Mouse (Mus musculus) erythroblast, embryonic 14.5 days (primary cell): ENCODE results near the gene Spg11. TPM values are rescaled to one million over a fixed set of nuclear protein-coding genes. Genes with fewer than 3 reads are reported as not detected.

Experiments used
- H3K27me3 ChIP-seq: 2 replicates; pipeline ENCODE4 v1.6.1; 2012; ENCODE audit warnings: inconsistent platforms; ENCODE audit not compliant: control insufficient read depth
- H3K36me3 ChIP-seq: 2 replicates; pipeline ENCODE4 v1.6.1; 2012; ENCODE audit warnings: mild to moderate bottlenecking, inconsistent platforms; ENCODE audit not compliant: control insufficient read depth
- H3K4me1 ChIP-seq: 2 replicates; pipeline ENCODE4 v1.6.1; 2012; ENCODE audit warnings: inconsistent platforms; ENCODE audit not compliant: control insufficient read depth
- H3K4me3 ChIP-seq: replicated peaks from 2 replicates; pipeline ENCODE3; 2012; ENCODE audit warnings: moderate library complexity, mild to moderate bottlenecking, inconsistent platforms
- H3K9me3 ChIP-seq: 2 replicates; pipeline ENCODE4 v1.6.1; 2012; ENCODE audit warnings: low read length, inconsistent platforms, mixed read lengths; ENCODE audit not compliant: control insufficient read depth
- GATA1 ChIP-seq: IDR thresholded peaks from 2 replicates; pipeline ENCODE4 v1.6.1; 2012; ENCODE audit warnings: low read length, inconsistent platforms, mixed read lengths
- TAL1 ChIP-seq: IDR thresholded peaks from 3 replicates; pipeline ENCODE4 v1.6.1; 2012; ENCODE audit warnings: low read length, inconsistent platforms, mixed read lengths
- polyA plus RNA-seq: library from polyadenylated mRNA; stranded (reverse); fragments of >175 nt; gene quantifications from 2 replicates; pipeline ENCODE4 v1.2.3, GENCODE M21; 2012

Gene Spg11
- polyA plus RNA-seq, 1 experiment: 0.06 TPM

DNA sequence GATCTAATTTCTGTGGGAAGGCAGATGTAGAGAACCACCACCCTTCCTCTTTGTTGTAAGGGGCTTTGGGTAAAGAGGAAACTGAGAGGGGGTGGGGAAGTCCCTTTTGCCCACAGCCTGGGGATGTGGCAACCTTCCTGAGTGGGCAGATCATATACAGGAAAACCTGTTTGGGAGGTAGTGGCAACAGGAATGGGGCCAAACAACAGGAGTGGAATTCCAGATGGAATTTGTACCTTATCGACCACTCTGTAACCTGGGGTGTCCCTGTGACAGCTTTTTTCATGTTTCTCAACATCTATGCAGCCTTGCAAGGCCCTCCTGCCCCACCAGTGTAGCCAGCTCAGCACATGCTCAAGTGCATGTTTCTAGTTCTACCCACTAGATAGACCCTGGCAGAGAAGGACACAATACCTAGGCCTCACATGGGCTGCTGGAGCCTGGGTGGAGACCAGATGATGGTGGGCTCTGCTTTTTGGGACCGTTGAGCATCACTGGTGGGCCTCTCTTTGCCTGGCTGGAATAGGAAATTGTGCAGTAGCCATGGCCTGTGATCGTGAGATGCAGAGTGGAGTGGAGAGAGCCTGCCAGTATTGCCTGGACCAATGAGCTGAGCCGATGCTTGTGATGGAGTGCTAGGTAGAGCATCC is 38.0 kb upstream of the Spg11 start:
- Histone ChIP-seq H3K4me3 (no peak overlapping the region), H3K36me3 (peaks cover 37% of the 10 kb centered on the region), H3K27me3 (no peaks in the 10 kb centered on the region), H3K9me3 (no peaks in the 10 kb centered on the region), H3K4me1 (peaks cover 2% of the 10 kb centered on the region)
- no peak for TF ChIP-seq GATA1
- no peak for TF ChIP-seq TAL1

- peaks cover 3% of the 10 kb centered on the region for H3K4me1 ChIP-seq
- TF ChIP-seq TAL1 (no peak), GATA1 (no peak)
- H3K9me3 ChIP-seq: no peaks in the 10 kb centered on the region
- H3K36me3 ChIP-seq: peaks cover 44% of the 10 kb centered on the region
- H3K27me3 ChIP-seq: no peaks in the 10 kb centered on the region
- H3K4me3 ChIP-seq: no peak overlapping the region
Measured at GRCm38 (mm10) chr2:122155292-122155691, 37.1 kb upstream of the Spg11 start.

DNA sequence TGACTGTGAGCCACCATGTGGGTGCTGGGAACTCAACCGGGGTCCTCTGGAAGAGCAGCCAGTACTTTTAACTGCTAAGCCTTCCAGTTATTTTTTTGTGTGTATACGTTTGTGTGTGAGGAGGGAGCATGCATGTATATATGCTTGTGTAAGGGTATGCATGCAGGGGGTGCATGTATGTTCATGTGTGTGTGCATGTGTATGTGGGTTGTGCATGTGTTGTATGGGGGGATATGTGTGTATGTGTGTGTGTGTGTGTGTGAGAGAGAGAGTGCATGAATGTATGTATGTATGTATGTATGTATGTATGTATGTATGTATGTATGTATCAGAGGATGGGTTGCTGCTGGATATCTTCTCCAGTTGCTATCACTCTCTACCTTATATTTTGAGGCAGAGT is 36.3 kb upstream of the Spg11 start:
- no peak overlapping the region for H3K4me3 ChIP-seq
- TF ChIP-seq GATA1: no peak
- no peak for TF ChIP-seq TAL1
- H3K36me3 ChIP-seq: peaks cover 48% of the 10 kb centered on the region
- no peaks in the 10 kb centered on the region for H3K27me3 ChIP-seq
- no peaks in the 10 kb centered on the region for H3K9me3 ChIP-seq
- peaks cover 8% of the 10 kb centered on the region for H3K4me1 ChIP-seq

DNA sequence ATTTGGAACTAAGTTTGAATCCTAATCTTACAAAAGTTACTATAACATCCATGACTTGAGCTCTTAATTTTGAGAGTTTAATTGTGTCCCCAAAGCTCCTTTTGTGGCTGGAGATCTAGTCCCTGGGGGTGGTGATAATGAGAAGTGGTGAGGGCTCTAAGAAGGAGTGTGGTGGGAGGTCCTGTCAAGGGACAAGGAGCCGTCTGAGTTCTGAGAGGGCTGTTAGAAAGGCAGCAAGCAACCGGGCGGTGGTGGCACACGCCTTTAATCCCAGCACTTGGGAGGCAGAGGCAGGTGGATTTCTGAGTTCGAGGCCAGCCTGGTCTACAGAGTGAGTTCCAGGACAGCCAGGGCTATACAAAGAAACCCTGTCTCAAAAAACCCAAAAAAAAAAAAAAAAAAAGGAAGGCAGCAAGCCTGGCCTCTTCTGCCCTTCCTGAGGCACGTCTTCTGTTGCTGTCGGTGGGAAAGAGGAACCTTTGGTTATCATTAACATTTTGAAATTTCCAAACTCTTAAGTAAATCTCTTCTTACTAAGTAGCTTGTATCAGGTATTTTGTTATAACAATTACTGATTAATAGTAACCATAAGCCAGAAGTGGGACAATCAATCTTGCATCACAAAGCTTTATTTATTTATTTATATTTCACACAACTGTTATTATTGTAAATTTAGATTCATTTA is 35.6 kb upstream of the Spg11 start:
- H3K4me1 ChIP-seq: peaks cover 12% of the 10 kb centered on the region
- no peaks in the 10 kb centered on the region for H3K9me3 ChIP-seq
- H3K4me3 ChIP-seq: no peak overlapping the region
- H3K27me3 ChIP-seq: no peaks in the 10 kb centered on the region
- H3K36me3 ChIP-seq: peaks cover 48% of the 10 kb centered on the region
- TF ChIP-seq TAL1: no peak
- TF ChIP-seq GATA1: no peak

DNA sequence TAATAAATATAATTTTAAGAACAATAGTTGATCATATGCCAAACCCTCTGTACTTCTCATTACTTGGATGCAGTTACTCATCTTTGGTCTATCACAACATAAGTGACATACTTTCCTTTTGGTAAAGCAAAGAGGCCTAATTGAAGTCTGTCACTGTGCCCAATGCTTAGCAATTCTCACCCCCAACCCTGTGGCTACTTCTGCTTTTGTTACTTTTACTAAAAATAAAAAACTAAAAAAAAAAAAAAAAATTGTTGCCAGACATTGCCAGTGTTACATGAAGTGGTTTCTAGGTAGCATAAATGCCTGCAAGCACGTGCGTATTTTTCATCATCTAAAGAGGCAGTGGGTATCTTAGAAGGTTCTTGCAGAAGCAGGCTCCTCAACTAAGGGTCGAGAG is 34.7 kb upstream of the Spg11 start:
- Histone ChIP-seq H3K36me3 (peaks cover 48% of the 10 kb centered on the region), H3K4me3 (no peak overlapping the region), H3K9me3 (no peaks in the 10 kb centered on the region), H3K4me1 (peaks cover 21% of the 10 kb centered on the region), H3K27me3 (no peaks in the 10 kb centered on the region)
- TF ChIP-seq GATA1 (no peak), TAL1 (no peak)

DNA sequence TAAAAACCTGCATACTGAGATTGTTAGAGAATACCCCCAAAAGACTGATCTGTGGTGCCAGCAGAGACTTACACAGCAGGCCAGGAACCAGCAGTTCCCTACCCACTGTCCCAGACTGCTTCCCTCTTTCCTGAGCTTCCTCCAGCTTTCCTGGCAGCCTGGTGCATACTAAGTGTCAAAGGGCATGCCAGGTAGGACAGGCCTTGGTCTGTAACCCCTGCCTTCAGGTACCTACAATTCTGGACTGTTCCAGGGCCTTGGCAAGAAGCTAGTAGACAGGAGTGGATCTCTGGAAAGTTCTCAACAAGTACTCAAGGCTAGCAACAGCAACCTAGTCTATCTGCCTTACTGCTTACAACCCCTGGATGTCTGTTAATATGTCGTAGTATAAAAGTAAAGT is 33.0 kb upstream of the Spg11 start:
- Histone ChIP-seq H3K4me1 (peaks cover 34% of the 10 kb centered on the region), H3K4me3 (no peak overlapping the region), H3K9me3 (no peaks in the 10 kb centered on the region), H3K27me3 (no peaks in the 10 kb centered on the region), H3K36me3 (peaks cover 48% of the 10 kb centered on the region)
- TF ChIP-seq GATA1: no peak
- no peak for TF ChIP-seq TAL1

DNA sequence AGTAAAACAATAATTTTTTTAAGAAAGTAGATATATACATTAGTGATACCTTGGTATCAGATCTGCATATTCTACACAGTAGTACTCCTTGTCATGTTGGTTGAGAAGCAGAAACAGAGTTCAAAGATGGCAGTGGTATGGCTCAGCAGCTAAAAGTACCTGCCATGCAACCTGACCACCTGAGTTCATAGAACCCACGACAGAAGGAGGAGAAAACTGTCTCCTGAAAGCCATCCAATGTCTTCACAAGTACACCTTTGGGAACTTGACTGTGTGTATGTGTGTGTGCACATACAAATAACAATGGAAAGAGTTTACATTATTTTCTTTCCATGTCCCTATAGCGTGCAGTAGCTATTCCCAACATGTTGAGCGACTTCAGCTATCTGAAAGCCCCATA is 31.5 kb upstream of the Spg11 start:
- Histone ChIP-seq H3K36me3 (peaks cover 39% of the 10 kb centered on the region), H3K27me3 (no peaks in the 10 kb centered on the region), H3K4me1 (peaks cover 38% of the 10 kb centered on the region), H3K4me3 (no peak overlapping the region), H3K9me3 (no peaks in the 10 kb centered on the region)
- no peak for TF ChIP-seq TAL1
- no peak for TF ChIP-seq GATA1

GRCm38 (mm10) chr2:122149316-122149715 is 31.1 kb upstream of the Spg11 start:
- peaks cover 35% of the 10 kb centered on the region for H3K36me3 ChIP-seq
- no peak for TF ChIP-seq GATA1
- TF ChIP-seq TAL1: no peak
- H3K9me3 ChIP-seq: no peaks in the 10 kb centered on the region
- peaks cover 38% of the 10 kb centered on the region for H3K4me1 ChIP-seq
- H3K27me3 ChIP-seq: no peaks in the 10 kb centered on the region
- peak overlapping the region; percentile 78 for H3K4me3 ChIP-seq

GRCm38 (mm10) chr2:122148242-122148917 is 30.2 kb upstream of the Spg11 start:
- no peak for TF ChIP-seq GATA1
- no peak for TF ChIP-seq TAL1
- Histone ChIP-seq H3K4me1 (peaks cover 40% of the 10 kb centered on the region), H3K36me3 (peaks cover 29% of the 10 kb centered on the region), H3K9me3 (no peaks in the 10 kb centered on the region), H3K4me3 (peak overlapping the region; percentile 78), H3K27me3 (no peaks in the 10 kb centered on the region)
